Comparison of ENCODE assay signal across 21 mouse cellular contexts in the genomic region with DNA sequence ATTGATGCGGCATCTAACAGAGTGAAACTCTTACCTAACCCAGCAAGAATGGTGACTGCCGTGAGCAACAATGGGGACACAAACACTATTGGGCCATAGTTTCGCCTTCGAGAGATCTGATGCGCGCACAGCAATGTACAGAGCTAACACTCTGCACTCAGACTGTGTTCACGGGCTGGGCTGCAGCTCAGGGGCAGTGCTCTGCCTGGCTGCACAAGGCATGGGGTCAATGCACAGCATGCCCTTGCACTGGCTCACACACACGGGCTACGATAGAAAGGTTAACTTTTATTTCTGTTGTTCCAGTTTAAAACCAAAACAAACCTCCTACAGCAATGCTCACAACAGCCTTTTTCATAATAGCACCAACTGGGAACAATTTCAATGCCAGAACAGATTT.
DNase-seq lines count a peak whose midpoint lies in the region; ATAC-seq lines count a peak whose summit lies in the region.
"Had no signal": no experiment of that assay in that cellular context is flagged by ENCODE, and none has a peak within 500 bp of the region (broad histone marks: within the 10 kb centered on the region; RNA-seq: fewer than 3 reads in every experiment).

No protein-coding gene starts in this region.

- H3K4me1 ChIP-seq in kidney, embryonic 16.5 days (ENCODE audit: insufficient read depth, low read length) = peaks cover 27% of the 10 kb centered on the region
- H3K4me1 ChIP-seq: forebrain, embryonic 13.5 days had no signal

- peak; percentile 62 for DNase-seq in kidney, adult 11 months
- no peak for DNase-seq in kidney, adult 18-20 months
- peak; percentile 39 to 63 for DNase-seq in kidney, adult 8-10 months
- DNase-seq in kidney, postnatal 25 days = peak; percentile 57 to 75
- no peak for DNase-seq in thymus, postnatal 4 days
- no peak for DNase-seq in left cerebral cortex, adult 8-10 months (ENCODE audit: low spot score in 2 of 2)
- DNase-seq: adrenal gland, postnatal 14 days; cerebellum, adult 18-20 months; cerebellum, adult 9-11 months; cerebellum, postnatal 36 days; forebrain, postnatal 0 days; gastrocnemius, adult 2 months; gastrocnemius, postnatal 25 days had no signal

- 49% methylated on average over 9 of the region's 9 CpGs for WGBS in kidney, embryonic 16.5 days

- peaks cover 8% of the 10 kb centered on the region for H3K9me3 ChIP-seq in kidney, embryonic 16.5 days (ENCODE audit: low read length)

- H3K27me3 ChIP-seq in kidney, embryonic 16.5 days (ENCODE audit: insufficient read depth, low read length) = no peaks in the 10 kb centered on the region
- H3K27me3 ChIP-seq: embryonic facial prominence, embryonic 13.5 days; forebrain, embryonic 13.5 days; heart, embryonic 12.5 days; Patski had no signal

- H3K4me2 ChIP-seq in kidney, embryonic 16.5 days (replicated peaks; ENCODE audit: low read depth, low read length) = no peak overlapping the region
- H3K4me2 ChIP-seq: embryonic facial prominence, embryonic 13.5 days; forebrain, embryonic 13.5 days; heart, embryonic 12.5 days had no signal

- no peak overlapping the region for H3K9ac ChIP-seq in kidney, embryonic 16.5 days (replicated peaks; ENCODE audit: low read length)
- H3K9ac ChIP-seq: embryonic facial prominence, embryonic 13.5 days; forebrain, embryonic 13.5 days; forebrain, postnatal 0 days; heart, embryonic 12.5 days had no signal

- no peak overlapping the region for H3K27ac ChIP-seq in kidney, embryonic 16.5 days (ENCODE audit: low read length)
- H3K27ac ChIP-seq: embryonic facial prominence, embryonic 13.5 days; forebrain, embryonic 13.5 days; gastrocnemius, adult 2 months had no signal

- no peak overlapping the region for H3K4me3 ChIP-seq in kidney, embryonic 16.5 days (ENCODE audit: low read length)
- H3K4me3 ChIP-seq: embryonic facial prominence, embryonic 13.5 days; forebrain, embryonic 13.5 days; gastrocnemius, adult 2 months; heart, embryonic 12.5 days had no signal

- peak; percentile 97 for ATAC-seq in kidney, embryonic 16.5 days (ENCODE audit: low FRiP score, low TSS enrichment)
- no peak for ATAC-seq in erythroid progenitor cell, adult 5-6 weeks (replicated peaks; ENCODE audit: low FRiP score, poor library complexity, severe bottlenecking)
- ATAC-seq: activated CD4-positive, CD25-positive, alpha-beta regulatory T cell, adult 4 months; forebrain, embryonic 13.5 days; forebrain, postnatal 0 days; hindbrain, embryonic 16.5 days; Patski had no signal

- peaks cover 11% of the 10 kb centered on the region for H3K36me3 ChIP-seq in kidney, embryonic 16.5 days (ENCODE audit: insufficient read depth, low read length)

Comparison
In these comparisons a context has a peak if more than half of its experiments do, and no peak if none do; other contexts are left out.
1. DNase-seq: peak in kidney, adult 11 months (single experiment), kidney, adult 8-10 months (2 of 2) and kidney, postnatal 25 days (2 of 2); none in kidney, adult 18-20 months (single experiment), thymus, postnatal 4 days (single experiment) and left cerebral cortex, adult 8-10 months (0 of 2).